Mouse (Mus musculus) liver, embryonic 14.5 days (tissue): ENCODE data around the gene Treml2.

ENCODE experiments used
- CTCF ChIP-seq: IDR thresholded peaks from 2 replicates; pipeline ENCODE4 v1.5.1; 2016; ENCODE audit warnings: antibody characterized with exemption, low read depth, control low read depth
- EP300 ChIP-seq: IDR thresholded peaks from 2 replicates; pipeline ENCODE4 v1.6.1; 2016; ENCODE audit warnings: antibody characterized with exemption, low read depth

DNA sequence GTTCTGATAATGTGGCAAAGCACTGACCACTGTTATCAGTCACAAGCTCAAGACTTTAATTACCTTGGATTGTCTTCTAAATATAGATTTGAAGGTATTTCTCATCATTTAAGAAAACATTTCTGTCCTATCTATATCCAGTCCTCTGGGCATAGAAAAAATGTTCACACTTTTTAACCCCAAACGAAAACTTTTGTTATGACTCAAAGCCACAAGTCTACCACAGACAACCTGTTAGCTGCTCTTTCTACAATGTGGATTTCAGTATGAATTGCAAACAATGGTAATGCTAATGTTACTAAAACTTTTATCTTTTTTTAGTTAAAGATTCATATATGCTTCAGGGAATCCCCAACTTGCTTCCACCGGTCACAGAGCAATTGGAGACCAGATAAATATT, 33.2 kb downstream of the Treml2 start:
- no peak for TF ChIP-seq CTCF
- no peak for TF ChIP-seq EP300
